Mouse (Mus musculus): ENCODE data around the gene Tlr12. TPM values are rescaled to one million over a fixed set of nuclear protein-coding genes. Genes with fewer than 3 reads are reported as not detected.
A peak's percentile ranks its signal among the peaks of the same experiment; 100 is the strongest.
"Not testable (repeated sequence)": the region's sequence is repeated elsewhere in the genome, so short reads cannot be mapped to it uniquely, and the experiment has no call there.

Gene Tlr12
- total RNA-seq, 2 experiments from 2014 or later: 0.53 to 1.9 TPM

GRCm38 (mm10) chr4:128620572-128620971 is 2.2 kb upstream of the Tlr12 start:
- no peak for DNase-seq (ENCODE audit: low spot score in 2 of 2)

GRCm38 (mm10) chr4:128618963-128619362 is 544 bp upstream of the Tlr12 start:
- no peak for DNase-seq (ENCODE audit: low spot score in 2 of 2)

- DNase-seq (ENCODE audit: low spot score in 2 of 2): no peak
These were observed 877 bp downstream of the Tlr12 start for GRCm38 (mm10) chr4:128617363-128618120.

GRCm38 (mm10) chr4:128615761-128616160 is 2.7 kb downstream of the Tlr12 start:
- no peak for DNase-seq (ENCODE audit: low spot score in 2 of 2)

- peak in 1 of 2 experiments; percentile 33 for DNase-seq (ENCODE audit: low spot score in 2 of 2)
These were observed 5.1 kb downstream of the Tlr12 start for GRCm38 (mm10) chr4:128613326-128613725.

GRCm38 (mm10) chr4:128611726-128612125 is 6.7 kb downstream of the Tlr12 start:
- DNase-seq (ENCODE audit: low spot score in 2 of 2): not testable (repeated sequence)

- DNase-seq (ENCODE audit: low spot score in 2 of 2): no peak
These were observed 7.7 kb downstream of the Tlr12 start for GRCm38 (mm10) chr4:128610706-128611105.

- DNase-seq (ENCODE audit: low spot score in 2 of 2): peak; percentile 80 to 81
These were observed 8.5 kb downstream of the Tlr12 start, which contains the start of gene Zscan20 for GRCm38 (mm10) chr4:128609925-128610402. Gene Zscan20 (minus strand): TSS chr4:128610098.

GRCm38 (mm10) chr4:128609276-128609924 is 9.0 kb downstream of the Tlr12 start:
- no peak for DNase-seq (ENCODE audit: low spot score in 2 of 2)

- DNase-seq (ENCODE audit: low spot score in 2 of 2): no peak
These were observed 10.8 kb downstream of the Tlr12 start for GRCm38 (mm10) chr4:128607661-128608060.

- DNase-seq (ENCODE audit: low spot score in 2 of 2): no peak
These were observed 11.8 kb downstream of the Tlr12 start for GRCm38 (mm10) chr4:128606586-128606985.

GRCm38 (mm10) chr4:128597801-128598560 is 20.4 kb downstream of the Tlr12 start:
- no peak for DNase-seq (ENCODE audit: low spot score in 2 of 2)

GRCm38 (mm10) chr4:128594062-128594461 is 24.4 kb downstream of the Tlr12 start:
- no peak for DNase-seq (ENCODE audit: low spot score in 2 of 2)

GRCm38 (mm10) chr4:128593286-128593685 is 25.1 kb downstream of the Tlr12 start:
- no peak for DNase-seq (ENCODE audit: low spot score in 2 of 2)

GRCm38 (mm10) chr4:128579182-128579581 is 39.2 kb downstream of the Tlr12 start:
- DNase-seq (ENCODE audit: low spot score in 2 of 2): peak; percentile 44 to 60

GRCm38 (mm10) chr4:128575811-128576210 is 42.6 kb downstream of the Tlr12 start:
- no peak for DNase-seq (ENCODE audit: low spot score in 2 of 2)

Other genes starting within 250 kb of the Tlr12 start
- gene Zscan20, start 8.5 kb downstream of the Tlr12 start, total RNA-seq (2021): 1 to 10 TPM; 4.6 to 6.6 TPM
- gene Phc2, start 36.1 kb upstream of the Tlr12 start, total RNA-seq (2021): 10 to 100 TPM; 69.8 to 88.5 TPM
- gene A3galt2, start 136.7 kb upstream of the Tlr12 start, total RNA-seq (2021): under 1 TPM; 0.17 to 0.42 TPM
- gene Zfp362, start 187.4 kb upstream of the Tlr12 start, total RNA-seq (2021): 10 to 100 TPM; 16.0 to 17.5 TPM

All from adrenal gland, adult 18-20 months (tissue).